Mouse (Mus musculus): ENCODE measurements around the gene Eef1akmt3. TPM values are rescaled to one million over a fixed set of nuclear protein-coding genes. Genes with fewer than 3 reads are reported as not detected.
A peak's percentile ranks its signal among the peaks of the same experiment; 100 is the strongest.
"Not testable (repeated sequence)": the region's sequence is repeated elsewhere in the genome, so short reads cannot be mapped to it uniquely, and the experiment has no call there.

The Eef1akmt3 gene
- polyA plus RNA-seq, 1 experiment: 1.1 TPM

GRCm38 (mm10) chr10:127070190-127071121 lies 29.1 kb upstream of the Eef1akmt3 start, which contains the start of gene Tspan31:
Tspan31 (minus strand) TSS chr10:127070264.
- peak; percentile 65 for DNase-seq (ENCODE audit: low spot score)

GRCm38 (mm10) chr10:127069281-127070189 lies 28.2 kb upstream of the Eef1akmt3 start:
- no peak for DNase-seq (ENCODE audit: low spot score)

- DNase-seq (ENCODE audit: low spot score): no peak
These were observed 27.2 kb upstream of the Eef1akmt3 start for GRCm38 (mm10) chr10:127068360-127069038.

- no peak for DNase-seq (ENCODE audit: low spot score)
These were observed 25.3 kb upstream of the Eef1akmt3 start for GRCm38 (mm10) chr10:127066519-127067018.

- no peak for DNase-seq (ENCODE audit: low spot score)
These were observed 24.7 kb upstream of the Eef1akmt3 start for GRCm38 (mm10) chr10:127065981-127066380.

- no peak for DNase-seq (ENCODE audit: low spot score)
These were observed 22.9 kb upstream of the Eef1akmt3 start for GRCm38 (mm10) chr10:127063913-127064870.

- DNase-seq (ENCODE audit: low spot score): peak; percentile 96
These were observed 22.0 kb upstream of the Eef1akmt3 start, which contains the start of gene Cdk4 for GRCm38 (mm10) chr10:127063239-127063872. Cdk4 (plus strand) TSS chr10:127063534.

- DNase-seq (ENCODE audit: low spot score): no peak
These were observed 21.2 kb upstream of the Eef1akmt3 start for GRCm38 (mm10) chr10:127062503-127062902.

- DNase-seq (ENCODE audit: low spot score): not testable (repeated sequence)
These were observed 20.8 kb upstream of the Eef1akmt3 start for GRCm38 (mm10) chr10:127062101-127062500.

- no peak for DNase-seq (ENCODE audit: low spot score)
These were observed 20.2 kb upstream of the Eef1akmt3 start for GRCm38 (mm10) chr10:127061513-127061912.

- DNase-seq (ENCODE audit: low spot score): no peak
These were observed 19.8 kb upstream of the Eef1akmt3 start for GRCm38 (mm10) chr10:127061085-127061484.

- DNase-seq (ENCODE audit: low spot score): peak; percentile 48
These were observed 18.9 kb upstream of the Eef1akmt3 start, which contains the start of gene March9 for GRCm38 (mm10) chr10:127059968-127060916. March9 (minus strand) TSS chr10:127060184.

- peak; percentile 31 for DNase-seq (ENCODE audit: low spot score)
These were observed 18.1 kb upstream of the Eef1akmt3 start for GRCm38 (mm10) chr10:127059174-127059967.

- DNase-seq (ENCODE audit: low spot score): no peak
These were observed 17.4 kb upstream of the Eef1akmt3 start for GRCm38 (mm10) chr10:127058708-127059107.

GRCm38 (mm10) chr10:127058161-127058560 lies 16.8 kb upstream of the Eef1akmt3 start:
- DNase-seq (ENCODE audit: low spot score): peak; percentile 58

- DNase-seq (ENCODE audit: low spot score): no peak
These were observed 15.2 kb upstream of the Eef1akmt3 start for GRCm38 (mm10) chr10:127056490-127056889.

GRCm38 (mm10) chr10:127055406-127055805 lies 14.1 kb upstream of the Eef1akmt3 start:
- DNase-seq (ENCODE audit: low spot score): no peak
